Mouse (Mus musculus) ES-E14 (cell line): ENCODE measurements at regions not wholly inside any gene's neighbourhood (a gene's known extent, or its start where the extent isn't known, plus 50 kb on each side); places are given as distances from the start of the nearest gene placed in this dataset.

Experiments used
- DNase-seq: peaks from one replicate; pipeline ENCODE4 v3.0.0-alpha.2; 2013; ENCODE audit warnings: low read depth, low spot score
- H3K27ac ChIP-seq: 2 replicates; pipeline ENCODE4 v1.5.1; 2012; ENCODE audit warnings: low read depth, mild to moderate bottlenecking, low read length, moderate library complexity, mixed read lengths; ENCODE audit not compliant: poor library complexity, insufficient read depth, severe bottlenecking
- H3K36me3 ChIP-seq: 2 replicates; pipeline ENCODE4 v1.6.1; 2012; ENCODE audit warnings: mild to moderate bottlenecking, low read length, moderate library complexity, mixed read lengths; ENCODE audit not compliant: control insufficient read depth, poor library complexity, insufficient read depth, severe bottlenecking
- H3K4me1 ChIP-seq, 2 experiments: fragments of 150-350 bp in 1 of 2; sonication (generic) in 1 of 2; 2 replicates each; pipeline ENCODE4 v1.6.1; 2012; ENCODE audit warnings: low read length in 2 of 2, mild to moderate bottlenecking in 1 of 2, mixed read lengths in 1 of 2; ENCODE audit not compliant: control insufficient read depth in 2 of 2, insufficient read depth in 2 of 2, poor library complexity in 1 of 2
- H3K4me3 ChIP-seq, 2 experiments: fragments of 150-350 bp in 1 of 2; sonication (generic) in 1 of 2; 2 replicates each; pipeline ENCODE4 v1.5.1; 2012; ENCODE audit warnings: low read length in 2 of 2, low read depth in 1 of 2, mild to moderate bottlenecking in 1 of 2, mixed read lengths in 1 of 2; ENCODE audit not compliant: insufficient read depth in 1 of 2, poor library complexity in 1 of 2, severe bottlenecking in 1 of 2
- H3K9ac ChIP-seq: 2 replicates; pipeline ENCODE4 v1.6.1; 2012; ENCODE audit warnings: low read depth, mild to moderate bottlenecking, low read length, mixed read lengths; ENCODE audit not compliant: poor library complexity, insufficient read depth, severe bottlenecking
- H3K9me3 ChIP-seq: fragments of 150-350 bp; sonication (generic); 2 replicates; pipeline ENCODE4 v1.6.1; 2012; ENCODE audit warnings: low read depth, mild to moderate bottlenecking, low read length; ENCODE audit not compliant: control insufficient read depth, insufficient read depth
- CHD2 ChIP-seq: IDR thresholded peaks from 2 replicates; pipeline ENCODE4 v1.6.1; 2014; ENCODE audit warnings: mild to moderate bottlenecking, low read depth, low read length, inconsistent platforms
- HCFC1 ChIP-seq: IDR thresholded peaks from 2 replicates; pipeline ENCODE4 v1.6.1; 2012; ENCODE audit warnings: low read length, inconsistent platforms, borderline replicate concordance; ENCODE audit not compliant: insufficient read depth
- MAFK ChIP-seq: IDR thresholded peaks from 2 replicates; pipeline ENCODE4 v1.6.1; 2014; ENCODE audit warnings: mild to moderate bottlenecking, low read depth, low read length, inconsistent platforms; ENCODE audit not compliant: insufficient read depth
- ZC3H11A ChIP-seq: IDR thresholded peaks from 2 replicates; pipeline ENCODE4 v1.6.1; 2012; ENCODE audit warnings: low read depth, mild to moderate bottlenecking, inconsistent platforms, low read length, borderline replicate concordance
- ZNF384 ChIP-seq: IDR thresholded peaks from 2 replicates; pipeline ENCODE4 v1.6.1; 2012; ENCODE audit warnings: low read depth, low read length, inconsistent platforms
- in situ Hi-C, 2 experiments: fragments of 600-800 bp; cut with MboI; formaldehyde crosslinking; loops; one replicate each; pipeline ENCODE4 v1.15.1; 2025; ENCODE audit warnings: low sequenced_read_pairs in 2 of 2, inconsistent platforms in 1 of 2; ENCODE audit not compliant: unreplicated experiment in 2 of 2

GRCm38 (mm10) chr13:41541139-41541538, 54.0 kb upstream of the Nedd9 start:
- no peak overlapping the region for H3K4me3 ChIP-seq
- in situ Hi-C loops, result no loop called here
- no peak for DNase-seq
- TF ChIP-seq HCFC1 (no peak), ZC3H11A (no peak), CHD2 (no peak), ZNF384 (no peak), MAFK (no peak)
- H3K4me1 ChIP-seq, result no peaks in the 10 kb centered on the region
- H3K36me3 ChIP-seq, result no peaks in the 10 kb centered on the region
- H3K27ac ChIP-seq, result no peak overlapping the region
- no peak overlapping the region for H3K9ac ChIP-seq
- H3K9me3 ChIP-seq, result no peaks in the 10 kb centered on the region

GRCm38 (mm10) chr13:41546063-41546462, 58.9 kb upstream of the Nedd9 start:
- DNase-seq, result no peak
- in situ Hi-C loops, result no loop called here
- no peaks in the 10 kb centered on the region for H3K36me3 ChIP-seq
- TF ChIP-seq CHD2, result no peak
- TF ChIP-seq MAFK, result no peak
- TF ChIP-seq HCFC1, result no peak
- TF ChIP-seq ZNF384, result no peak
- no peak for TF ChIP-seq ZC3H11A
- H3K9me3 ChIP-seq, result no peaks in the 10 kb centered on the region
- no peak overlapping the region for H3K4me3 ChIP-seq
- H3K4me1 ChIP-seq, result no peaks in the 10 kb centered on the region
- no peak overlapping the region for H3K9ac ChIP-seq
- H3K27ac ChIP-seq, result no peak overlapping the region

- no peak for DNase-seq
- Histone ChIP-seq H3K27ac (no peak overlapping the region), H3K9me3 (no peaks in the 10 kb centered on the region), H3K9ac (no peak overlapping the region), H3K36me3 (no peaks in the 10 kb centered on the region), H3K4me3 (no peak overlapping the region), H3K4me1 (no peaks in the 10 kb centered on the region)
- TF ChIP-seq MAFK (no peak), CHD2 (no peak), ZNF384 (no peak), HCFC1 (no peak), ZC3H11A (no peak)
- in situ Hi-C loops, result no loop called here
These were observed 59.2 kb upstream of the Tmem170b start for GRCm38 (mm10) chr13:41546531-41546930.

GRCm38 (mm10) chr13:41549283-41549682, 56.4 kb upstream of the Tmem170b start:
- Histone ChIP-seq H3K36me3 (no peaks in the 10 kb centered on the region), H3K9me3 (no peaks in the 10 kb centered on the region), H3K9ac (no peak overlapping the region), H3K4me1 (no peaks in the 10 kb centered on the region), H3K27ac (no peak overlapping the region), H3K4me3 (no peak overlapping the region)
- no peak for DNase-seq
- in situ Hi-C loops, result no loop called here
- TF ChIP-seq HCFC1, result no peak
- no peak for TF ChIP-seq ZNF384
- no peak for TF ChIP-seq CHD2
- no peak for TF ChIP-seq ZC3H11A
- TF ChIP-seq MAFK, result no peak

GRCm38 (mm10) chr13:41550246-41550900, 55.3 kb upstream of the Tmem170b start:
- Histone ChIP-seq H3K9ac (no peak overlapping the region), H3K4me3 (no peak overlapping the region), H3K9me3 (no peaks in the 10 kb centered on the region), H3K4me1 (no peaks in the 10 kb centered on the region), H3K27ac (no peak overlapping the region), H3K36me3 (no peaks in the 10 kb centered on the region)
- in situ Hi-C loops, result loop anchor here in 1 of 2 experiments (25.0 kb wide), 1 partner anchor 263 kb away; no protein-coding TSS in a partner anchor
- TF ChIP-seq CHD2 (no peak), ZNF384 (no peak), HCFC1 (no peak), ZC3H11A (no peak), MAFK (no peak)
- no peak for DNase-seq
